Comparison of ENCODE assay signal across 11 mouse cellular contexts in the genomic region with DNA sequence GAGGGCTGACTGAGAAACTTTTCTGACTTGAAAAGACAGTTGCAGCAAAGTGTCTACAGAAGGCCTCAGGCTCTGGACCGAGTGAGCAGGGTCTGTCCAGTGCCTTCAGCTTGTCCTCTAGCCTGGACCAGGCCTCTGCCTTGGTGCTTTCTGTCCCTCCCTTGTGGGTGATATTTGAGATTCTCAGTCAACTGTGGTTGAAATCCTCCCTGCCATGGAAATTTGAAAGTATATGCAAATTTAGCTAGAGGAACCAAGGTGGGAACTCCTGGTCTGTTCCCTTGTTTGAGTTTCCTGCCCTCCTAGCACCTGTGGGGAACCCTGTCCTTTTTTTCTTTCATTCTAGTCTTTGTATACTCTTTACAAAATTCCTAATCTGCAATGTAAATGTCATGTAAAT.
"Had no signal": no experiment of that assay in that cellular context is flagged by ENCODE, and none has a peak within 500 bp of the region (broad histone marks: within the 10 kb centered on the region; RNA-seq: fewer than 3 reads in every experiment).

No protein-coding gene starts in this region.

- H3K4me1 ChIP-seq: neural tube, embryonic 12.5 days had no signal

- ATAC-seq: intestine, embryonic 16.5 days; lung, postnatal 0 days had no signal

- H3K4me2 ChIP-seq: neural tube, embryonic 12.5 days had no signal

- H3K9me3 ChIP-seq: neural tube, embryonic 12.5 days had no signal

- H3K36me3 ChIP-seq: neural tube, embryonic 12.5 days had no signal

- DNase-seq: kidney, adult 8-10 months; left cerebral cortex, postnatal 4 days; lung, adult 2 months; lung, postnatal 36 days; midbrain, embryonic 14.5 days had no signal

- H3K9ac ChIP-seq: liver, embryonic 14.5 days; neural tube, embryonic 12.5 days had no signal

- H3K27ac ChIP-seq: kidney, postnatal 0 days; layer of hippocampus, adult 2 months; liver, embryonic 14.5 days; neural tube, embryonic 12.5 days had no signal

- H3K4me3 ChIP-seq: layer of hippocampus, adult 2 months; neural tube, embryonic 12.5 days had no signal
